8 mouse cellular contexts compared by ENCODE assay signal in the genomic region with DNA sequence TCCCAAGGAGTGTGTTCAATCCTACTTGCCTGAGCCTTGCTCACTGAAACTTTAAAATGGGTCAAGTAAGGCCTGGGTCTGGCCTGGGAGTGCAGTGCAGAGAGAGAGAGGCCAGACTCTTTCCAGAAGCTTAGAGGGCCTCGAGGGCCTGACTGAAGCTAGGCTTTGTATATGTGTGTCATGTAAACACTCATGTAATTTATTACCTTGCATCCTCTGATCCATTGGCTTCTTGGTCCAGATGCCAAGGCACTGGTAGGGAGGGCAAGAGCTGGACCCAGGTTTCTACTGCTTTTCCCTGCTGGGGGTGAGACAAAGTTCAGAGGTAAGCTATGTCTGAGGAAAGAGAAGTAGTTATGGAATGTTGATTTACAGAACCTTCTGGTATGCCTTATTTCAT. TPM values are rescaled to one million over a fixed set of nuclear protein-coding genes. Genes with fewer than 3 reads are reported as not detected.
DNase-seq lines count a peak whose midpoint lies in the region; ATAC-seq and TF ChIP-seq lines count a peak whose summit lies in the region.

No protein-coding gene starts in this region.

- no peaks in the 10 kb centered on the region; the same call in 1 of the 2 replicates for H3K36me3 ChIP-seq in heart, adult 2 months (ENCODE audit: control insufficient read depth, insufficient read depth, low read length)
- no peaks in the 10 kb centered on the region for H3K36me3 ChIP-seq in hindbrain, postnatal 0 days (ENCODE audit: insufficient read depth, low read length)
- no peaks in the 10 kb centered on the region for H3K36me3 ChIP-seq in macrophage (ENCODE audit: inconsistent target)

- DNase-seq in heart, adult 2 months, result no peak
- DNase-seq in heart, adult 9 months (ENCODE audit: low spot score in 2 of 2), result no peak
- no peak for DNase-seq in hindbrain, postnatal 0 days (ENCODE audit: low spot score)
- DNase-seq in ovary, postnatal 14 days (ENCODE audit: low spot score), result no peak
- DNase-seq in thymus, postnatal 14 days, result no peak

- peak overlapping the region; percentile 98 for H3K4me3 ChIP-seq in heart, adult 2 months
- H3K4me3 ChIP-seq in brown adipose tissue, adult 24 weeks (ENCODE audit: insufficient read depth, low read depth, low read length), result peak overlapping the region; percentile 87
- peak overlapping the region; percentile 95 for H3K4me3 ChIP-seq in hindbrain, postnatal 0 days (ENCODE audit: low read length)
- peak overlapping the region; percentile 84 for H3K4me3 ChIP-seq in macrophage (ENCODE audit: inconsistent target)

- no peak for TF ChIP-seq CTCF in heart, adult 2 months (IDR thresholded peaks at IDR 0.05)
- no peak for TF ChIP-seq CTCF in hindbrain, postnatal 0 days (IDR thresholded peaks at IDR 0.05; ENCODE audit: low read depth)

- H3K79me2 ChIP-seq in heart, adult 2 months (replicated peaks; ENCODE audit: control insufficient read depth, insufficient read depth, low read length), result peaks cover 8% of the 10 kb centered on the region; the same call in 1 of the 2 replicates
- peaks cover 62% of the 10 kb centered on the region for H3K79me2 ChIP-seq in macrophage (ENCODE audit: inconsistent target)

- peak overlapping the region; percentile 30; the same call in 1 of the 2 replicates for H3K27ac ChIP-seq in heart, adult 2 months
- peak overlapping the region; percentile 91 for H3K27ac ChIP-seq in brown adipose tissue, adult 24 weeks (replicated peaks; ENCODE audit: low read depth, low read length)
- H3K27ac ChIP-seq in hindbrain, postnatal 0 days, result no peak overlapping the region
- peak overlapping the region; percentile 66 for H3K27ac ChIP-seq in macrophage

- no peak for ATAC-seq in hindbrain, postnatal 0 days
- no peak for ATAC-seq in megakaryocyte-erythroid progenitor cell, adult 5-6 weeks (replicated peaks; ENCODE audit: low FRiP score, low TSS enrichment, poor library complexity, severe bottlenecking)

- H3K4me2 ChIP-seq in hindbrain, postnatal 0 days (ENCODE audit: low read depth, low read length), result peak overlapping the region; percentile 95

- peaks cover 23% of the 10 kb centered on the region for H3K4me1 ChIP-seq in heart, adult 2 months (ENCODE audit: control insufficient read depth, insufficient read depth, low read length)
- H3K4me1 ChIP-seq in brown adipose tissue, adult 24 weeks (ENCODE audit: control insufficient read depth, insufficient read depth, insufficient read length, low read length), result peaks cover 23% of the 10 kb centered on the region
- H3K4me1 ChIP-seq in hindbrain, postnatal 0 days (ENCODE audit: insufficient read depth, low read length), result peaks cover 32% of the 10 kb centered on the region

- WGBS in heart, adult 2 months, result 3% methylated on average over 1 of the region's 1 CpGs
- WGBS in hindbrain, postnatal 0 days, result 16% methylated on average over 1 of the region's 1 CpGs
- WGBS in macrophage (ENCODE audit: missing documents), result 29% methylated on average over 1 of the region's 1 CpGs

- H3K27me3 ChIP-seq in heart, adult 2 months (ENCODE audit: control insufficient read depth, insufficient read depth, low read length), result no peaks in the 10 kb centered on the region
- no peaks in the 10 kb centered on the region for H3K27me3 ChIP-seq in hindbrain, postnatal 0 days (ENCODE audit: insufficient read depth, low read length)

- no peaks in the 10 kb centered on the region for H3K9me3 ChIP-seq in hindbrain, postnatal 0 days (ENCODE audit: low read length)

- intact Hi-C loops in heart, adult 2 months (cut with DNase I), result no loop called here

- no peak for TF ChIP-seq EP300 in heart, adult 2 months (IDR thresholded peaks at IDR 0.05; ENCODE audit: insufficient read depth, low read depth, low read length)

- peak overlapping the region; percentile 94 for H3K9ac ChIP-seq in heart, adult 2 months (ENCODE audit: low read depth, low read length)
- peak overlapping the region; percentile 92; the same call in 1 of the 2 replicates for H3K9ac ChIP-seq in hindbrain, postnatal 0 days (replicated peaks; ENCODE audit: low read length)

- no peak for TF ChIP-seq POLR2A in heart, adult 2 months (IDR thresholded peaks at IDR 0.05; ENCODE audit: insufficient read depth, low read depth, low read length)

RNA-seq across cellular contexts. Expression of gene Hdgf, which starts 1.8 kb away (rescaled TPM):
- total RNA-seq in heart, adult 2 months (2021), result 100 to 1,000 TPM; 106 to 125 TPM
- 61.6 and 99.5 TPM in 2 replicates for polyA plus RNA-seq in heart, adult 2 months (2012; rRNA removed)
- 178 and 215 TPM in 2 replicates for polyA plus RNA-seq in brown adipose tissue, adult 24 weeks (2012; ENCODE audit: insufficient read depth, insufficient read length, missing spikeins)
- 82.1 and 82.7 TPM in 2 replicates for total RNA-seq in hindbrain, postnatal 0 days (2014; rRNA removed)
- polyA plus RNA-seq in hindbrain, postnatal 0 days (2015; fragmentation: Nextera tagmentation; extraction: Ambion mirVana), result 145 and 148 TPM in 2 replicates
- total RNA-seq in macrophage (2018; cell fraction: chromatin; rRNA removed), result 10 to 100 TPM; 21.1 to 84.8 (median 45.3) TPM
- 100 to 1,000 TPM in 25 of 26 experiments, 10 to 100 TPM in 1; 97.3 to 147 (median 117) TPM for total RNA-seq in macrophage (2018; cell fraction: cytosol; rRNA removed)
- 100 to 1,000 TPM in 3 of 26 experiments, 10 to 100 TPM in 23; 30.7 to 112 (median 57.5) TPM for total RNA-seq in macrophage (2018; cell fraction: nucleus; rRNA removed)
- polyA plus RNA-seq in macrophage (2018), result 101 to 165 TPM (median 143 TPM) in 3 replicates
- 676 and 813 TPM in 2 replicates for total RNA-seq in megakaryocyte-erythroid progenitor cell, adult 5-6 weeks (2014; fragmentation: Nextera tagmentation)
- total RNA-seq in megakaryocyte-erythroid progenitor cell, adult 5-6 weeks (2017), result 908 and 1,020 TPM in 2 replicates

RNA-seq across cellular contexts. Expression of gene Mrpl24, which starts 11.4 kb away (rescaled TPM):
- total RNA-seq in heart, adult 2 months (2021), result 10 to 100 TPM; 70.4 to 71.9 TPM
- 53.3 and 88.7 TPM in 2 replicates for polyA plus RNA-seq in heart, adult 2 months (2012; rRNA removed)
- 158 and 172 TPM in 2 replicates for polyA plus RNA-seq in brown adipose tissue, adult 24 weeks (2012; ENCODE audit: insufficient read depth, insufficient read length, missing spikeins)
- 32.1 and 43.2 TPM in 2 replicates for total RNA-seq in hindbrain, postnatal 0 days (2014; rRNA removed)
- polyA plus RNA-seq in hindbrain, postnatal 0 days (2015; fragmentation: Nextera tagmentation; extraction: Ambion mirVana), result 44.6 and 50.3 TPM in 2 replicates
- total RNA-seq in macrophage (2018; cell fraction: chromatin; rRNA removed), result 100 to 1,000 TPM in 23 of 26 experiments, 10 to 100 TPM in 3; 74.1 to 206 (median 137) TPM
- 10 to 100 TPM; 55.2 to 71.0 (median 63.8) TPM for total RNA-seq in macrophage (2018; cell fraction: cytosol; rRNA removed)
- 100 to 1,000 TPM in 25 of 26 experiments, 10 to 100 TPM in 1; 95.8 to 344 (median 196) TPM for total RNA-seq in macrophage (2018; cell fraction: nucleus; rRNA removed)
- 54.3 to 77.0 TPM (median 59.3 TPM) in 3 replicates for polyA plus RNA-seq in macrophage (2018)
- total RNA-seq in megakaryocyte-erythroid progenitor cell, adult 5-6 weeks (2014; fragmentation: Nextera tagmentation), result 147 and 201 TPM in 2 replicates
- 116 and 118 TPM in 2 replicates for total RNA-seq in megakaryocyte-erythroid progenitor cell, adult 5-6 weeks (2017)

RNA-seq across cellular contexts. Expression of gene Isg20l2, which starts 22.2 kb away (rescaled TPM):
- 10 to 100 TPM; 10.6 to 10.9 TPM for total RNA-seq in heart, adult 2 months (2021)
- 6.2 and 10.8 TPM in 2 replicates for polyA plus RNA-seq in heart, adult 2 months (2012; rRNA removed)
- 6.7 and 7.9 TPM in 2 replicates for polyA plus RNA-seq in brown adipose tissue, adult 24 weeks (2012; ENCODE audit: insufficient read depth, insufficient read length, missing spikeins)
- total RNA-seq in hindbrain, postnatal 0 days (2014; rRNA removed), result 23.8 and 26.2 TPM in 2 replicates
- polyA plus RNA-seq in hindbrain, postnatal 0 days (2015; fragmentation: Nextera tagmentation; extraction: Ambion mirVana), result 19.1 and 20.1 TPM in 2 replicates
- total RNA-seq in macrophage (2018; cell fraction: chromatin; rRNA removed), result 10 to 100 TPM; 15.0 to 36.8 (median 25.7) TPM
- total RNA-seq in macrophage (2018; cell fraction: cytosol; rRNA removed), result 10 to 100 TPM; 15.5 to 20.2 (median 18.4) TPM
- total RNA-seq in macrophage (2018; cell fraction: nucleus; rRNA removed), result 10 to 100 TPM; 17.9 to 44.2 (median 28.2) TPM
- polyA plus RNA-seq in macrophage (2018), result 14.0 to 16.8 TPM (median 14.2 TPM) in 3 replicates
- 65.1 and 78.0 TPM in 2 replicates for total RNA-seq in megakaryocyte-erythroid progenitor cell, adult 5-6 weeks (2014; fragmentation: Nextera tagmentation)
- total RNA-seq in megakaryocyte-erythroid progenitor cell, adult 5-6 weeks (2017), result 60.4 and 61.7 TPM in 2 replicates

RNA-seq across cellular contexts. Expression of gene Prcc, which starts 22.5 kb away (rescaled TPM):
- total RNA-seq in heart, adult 2 months (2021), result 10 to 100 TPM; 46.7 to 50.7 TPM
- 27.6 and 35.9 TPM in 2 replicates for polyA plus RNA-seq in heart, adult 2 months (2012; rRNA removed)
- polyA plus RNA-seq in brown adipose tissue, adult 24 weeks (2012; ENCODE audit: insufficient read depth, insufficient read length, missing spikeins), result 25.6 and 28.7 TPM in 2 replicates
- 93.8 and 97.8 TPM in 2 replicates for total RNA-seq in hindbrain, postnatal 0 days (2014; rRNA removed)
- polyA plus RNA-seq in hindbrain, postnatal 0 days (2015; fragmentation: Nextera tagmentation; extraction: Ambion mirVana), result 20.8 and 20.9 TPM in 2 replicates
- total RNA-seq in macrophage (2018; cell fraction: chromatin; rRNA removed), result 10 to 100 TPM in 18 of 26 experiments, 1 to 10 TPM in 8; 3.8 to 21.0 (median 13.9) TPM
- total RNA-seq in macrophage (2018; cell fraction: cytosol; rRNA removed), result 10 to 100 TPM; 18.3 to 36.4 (median 30.8) TPM
- 10 to 100 TPM in 23 of 26 experiments, 1 to 10 TPM in 3; 7.7 to 31.7 (median 17.1) TPM for total RNA-seq in macrophage (2018; cell fraction: nucleus; rRNA removed)
- 21.8 to 30.4 TPM (median 26.0 TPM) in 3 replicates for polyA plus RNA-seq in macrophage (2018)
- 39.9 and 52.2 TPM in 2 replicates for total RNA-seq in megakaryocyte-erythroid progenitor cell, adult 5-6 weeks (2014; fragmentation: Nextera tagmentation)
- 30.1 and 48.5 TPM in 2 replicates for total RNA-seq in megakaryocyte-erythroid progenitor cell, adult 5-6 weeks (2017)

RNA-seq across cellular contexts. Expression of gene Rrnad1, which starts 22.6 kb away (rescaled TPM):
- total RNA-seq in heart, adult 2 months (2021), result 1 to 10 TPM; 4.7 to 5.5 TPM
- 17.2 and 18.7 TPM in 2 replicates for polyA plus RNA-seq in heart, adult 2 months (2012; rRNA removed)
- polyA plus RNA-seq in brown adipose tissue, adult 24 weeks (2012; ENCODE audit: insufficient read depth, insufficient read length, missing spikeins), result 4.5 and 6.7 TPM in 2 replicates
- total RNA-seq in hindbrain, postnatal 0 days (2014; rRNA removed), result 19.4 and 36.4 TPM in 2 replicates
- polyA plus RNA-seq in hindbrain, postnatal 0 days (2015; fragmentation: Nextera tagmentation; extraction: Ambion mirVana), result 18.1 and 19.3 TPM in 2 replicates
- 10 to 100 TPM; 14.1 to 87.0 (median 47.6) TPM for total RNA-seq in macrophage (2018; cell fraction: chromatin; rRNA removed)
- total RNA-seq in macrophage (2018; cell fraction: cytosol; rRNA removed), result 1 to 10 TPM; 1.9 to 6.5 (median 3.8) TPM
- total RNA-seq in macrophage (2018; cell fraction: nucleus; rRNA removed), result 10 to 100 TPM; 10.9 to 60.1 (median 31.0) TPM
- polyA plus RNA-seq in macrophage (2018), result 6.4 to 10.6 TPM (median 7.0 TPM) in 3 replicates
- total RNA-seq in megakaryocyte-erythroid progenitor cell, adult 5-6 weeks (2014; fragmentation: Nextera tagmentation), result 26.9 and 34.3 TPM in 2 replicates
- total RNA-seq in megakaryocyte-erythroid progenitor cell, adult 5-6 weeks (2017), result 4.1 and 10.0 TPM in 2 replicates
